Mouse (Mus musculus): ENCODE measurements around the gene Gm6583.

DNA sequence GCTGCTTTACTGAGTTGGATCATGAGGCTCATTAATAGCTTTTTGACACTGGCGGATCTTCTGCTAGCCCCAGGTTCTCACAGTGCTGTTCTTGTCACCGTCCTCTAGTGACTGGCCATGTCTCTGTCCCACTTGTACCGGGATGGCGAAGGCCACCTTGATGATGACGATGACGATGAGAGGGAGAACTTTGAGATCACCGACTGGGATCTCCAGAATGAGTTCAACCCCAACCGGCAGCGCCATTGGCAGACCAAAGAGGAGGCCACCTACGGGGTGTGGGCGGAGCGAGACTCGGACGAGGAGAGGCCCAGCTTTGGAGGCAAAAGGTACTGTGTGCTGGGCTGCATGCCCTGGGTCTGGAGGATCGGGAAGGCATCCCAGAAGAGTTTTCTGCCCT lies 28.0 kb downstream of the Gm6583 start:
- TF ChIP-seq POLR2A (IDR thresholded peaks at IDR 0.05; ENCODE audit: low read depth, low read length) (no peak), CTCF (IDR thresholded peaks at IDR 0.05; ENCODE audit: extremely low read depth, insufficient read depth, insufficient read length, insufficient replicate concordance) (no peak)
